Mouse (Mus musculus) frontal cortex, postnatal 10 days (tissue): Measurements from ENCODE around the gene Gramd1a.

ENCODE experiments used
- DNase-seq, 2 experiments: peaks; one replicate each; pipeline ENCODE4 v3.0.0; 2022; ENCODE audit warnings: low spot score in 2 of 2, mixed read lengths in 1 of 2

Gramd1a gene

GRCm38 (mm10) chr7:31151301-31152241, 4.1 kb downstream of the Gramd1a start:
- peak; percentile 58 to 67 for DNase-seq

GRCm38 (mm10) chr7:31150566-31151300, 5.0 kb downstream of the Gramd1a start:
- DNase-seq = peak; percentile 76 to 89

- peak in 1 of 2 experiments; percentile 31 for DNase-seq
Measured at GRCm38 (mm10) chr7:31149751-31150565, 5.7 kb downstream of the Gramd1a start.

GRCm38 (mm10) chr7:31149271-31149670, 6.4 kb downstream of the Gramd1a start:
- no peak for DNase-seq

GRCm38 (mm10) chr7:31148756-31149155, 6.9 kb downstream of the Gramd1a start:
- peak; percentile 33 to 60 for DNase-seq

GRCm38 (mm10) chr7:31148086-31148485, 7.6 kb downstream of the Gramd1a start:
- peak in 1 of 2 experiments; percentile 15 for DNase-seq

GRCm38 (mm10) chr7:31145596-31146160, 10.0 kb downstream of the Gramd1a start:
- no peak for DNase-seq

GRCm38 (mm10) chr7:31144886-31145285, 10.8 kb downstream of the Gramd1a start:
- no peak for DNase-seq

GRCm38 (mm10) chr7:31140941-31141340, 14.8 kb downstream of the Gramd1a start:
- DNase-seq = peak in 1 of 2 experiments; percentile 3

- no peak for DNase-seq
Measured at GRCm38 (mm10) chr7:31140302-31140701, 15.4 kb downstream of the Gramd1a start.

- DNase-seq = peak in 1 of 2 experiments; percentile 50
Measured at GRCm38 (mm10) chr7:31139765-31140164, 15.9 kb downstream of the Gramd1a start.

- DNase-seq = no peak
Measured at GRCm38 (mm10) chr7:31135717-31136116, 20.0 kb downstream of the Gramd1a start.

- DNase-seq = no peak
Measured at GRCm38 (mm10) chr7:31131866-31132265, 23.8 kb downstream of the Gramd1a start.

- no peak for DNase-seq
Measured at GRCm38 (mm10) chr7:31130841-31131240, 24.9 kb downstream of the Gramd1a start.

GRCm38 (mm10) chr7:31130197-31130596, 25.5 kb downstream of the Gramd1a start:
- no peak for DNase-seq

GRCm38 (mm10) chr7:31128157-31128705, 27.5 kb downstream of the Gramd1a start:
- no peak for DNase-seq

- DNase-seq = peak in 1 of 2 experiments; percentile 71
Measured at GRCm38 (mm10) chr7:31126851-31127724, 28.6 kb downstream of the Gramd1a start, which contains the start of gene Scn1b. Gene Scn1b (minus strand): TSS chr7:31127003.

- DNase-seq = no peak
Measured at GRCm38 (mm10) chr7:31126211-31126751, 29.4 kb downstream of the Gramd1a start.

GRCm38 (mm10) chr7:31125116-31125515, 30.6 kb downstream of the Gramd1a start:
- no peak for DNase-seq

GRCm38 (mm10) chr7:31124381-31124780, 31.3 kb downstream of the Gramd1a start:
- DNase-seq = no peak
